Mouse (Mus musculus) limb, embryonic 13.5 days (tissue): ENCODE data around the gene H2-DMb1. TPM values are rescaled to one million over a fixed set of nuclear protein-coding genes. Genes with fewer than 3 reads are reported as not detected.
A peak's percentile ranks its signal among the peaks of the same experiment; 100 is the strongest.

Source experiments
- ATAC-seq: fragments of 200-750 bp; cut with Nextera tagmentation; 2 replicates; pipeline ENCODE4 v1.8.0; 2017; ENCODE audit warnings: low read depth, moderate number of reproducible peaks, moderate TSS enrichment; ENCODE audit not compliant: low FRiP score
- H3K27ac ChIP-seq: fragments of 300-500 bp; sonication (generic); 2 replicates; pipeline ENCODE4 v1.5.1; 2015; ENCODE audit warnings: inconsistent platforms, mild to moderate bottlenecking, moderate library complexity
- H3K27me3 ChIP-seq: fragments of 300-500 bp; sonication (generic); 2 replicates; pipeline ENCODE4 v1.6.1; 2015; ENCODE audit warnings: mild to moderate bottlenecking, inconsistent platforms
- H3K36me3 ChIP-seq: fragments of 300-500 bp; sonication (generic); 2 replicates; pipeline ENCODE4 v1.6.1; 2015; ENCODE audit warnings: inconsistent platforms, mild to moderate bottlenecking, moderate library complexity
- H3K4me1 ChIP-seq: fragments of 300-500 bp; sonication (generic); 2 replicates; pipeline ENCODE4 v1.6.1; 2015; ENCODE audit warnings: inconsistent platforms
- H3K4me2 ChIP-seq: fragments of 300-500 bp; sonication (generic); replicated peaks from 2 replicates; pipeline ENCODE4 v1.6.1; 2015; ENCODE audit warnings: inconsistent platforms, mild to moderate bottlenecking, moderate library complexity
- H3K4me3 ChIP-seq: fragments of 300-500 bp; sonication (generic); 2 replicates; pipeline ENCODE4 v1.5.1; 2015; ENCODE audit warnings: moderate library complexity, mild to moderate bottlenecking, inconsistent platforms
- H3K9ac ChIP-seq: fragments of 300-500 bp; sonication (generic); 2 replicates; pipeline ENCODE4 v1.6.1; 2015; ENCODE audit warnings: mild to moderate bottlenecking, inconsistent platforms
- H3K9me3 ChIP-seq: fragments of 300-500 bp; sonication (generic); 2 replicates; pipeline ENCODE4 v1.6.1; 2016; ENCODE audit warnings: inconsistent platforms
- WGBS: fragments of 180-500 bp; shearing (Covaris S2); methylation state at CpG from one replicate; pipeline ENCODE4 v1.1.7; 2015; 5-methylcytosine and 5-hydroxymethylcytosine counted together
- polyA plus RNA-seq: library from polyadenylated mRNA; unstranded; fragments of >200 nt; fragmentation: Nextera tagmentation; extraction: Ambion mirVana; gene quantifications from 2 replicates; pipeline ENCODE4 v1.2.1, GENCODE M21; 2015

H2-DMb1 gene
- polyA plus RNA-seq, 1 experiment from 2014 or later, result 1.7 TPM

DNA sequence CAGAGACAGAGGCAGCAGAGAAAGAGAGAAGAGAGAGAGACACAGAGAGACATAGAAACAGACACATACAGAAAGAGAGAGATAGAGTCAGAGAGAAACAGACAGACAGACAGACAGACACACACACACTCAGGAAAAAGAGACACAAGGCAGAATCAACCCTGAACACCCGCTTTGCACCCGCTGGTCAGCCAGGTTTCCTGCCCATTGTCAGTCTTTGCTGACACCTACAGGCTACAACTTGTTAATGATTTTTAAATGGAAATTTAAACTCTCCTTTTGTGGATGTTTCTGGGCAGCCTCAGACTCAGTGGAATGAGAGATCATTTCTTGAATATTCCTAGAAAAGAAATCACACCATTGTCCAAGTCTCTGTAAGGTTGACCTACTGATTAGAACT lies 16.4 kb downstream of the H2-DMb1 start:
- no peak overlapping the region for H3K27ac ChIP-seq
- no peak overlapping the region for H3K4me2 ChIP-seq
- H3K4me3 ChIP-seq, result no peak overlapping the region
- no peak for ATAC-seq
- no peak overlapping the region for H3K9ac ChIP-seq
- no peaks in the 10 kb centered on the region for H3K27me3 ChIP-seq
- peaks cover 13% of the 10 kb centered on the region for H3K9me3 ChIP-seq
- H3K4me1 ChIP-seq, result no peaks in the 10 kb centered on the region
- 0% methylated on average over 2 of the region's 2 CpGs for WGBS
- H3K36me3 ChIP-seq, result no peaks in the 10 kb centered on the region

DNA sequence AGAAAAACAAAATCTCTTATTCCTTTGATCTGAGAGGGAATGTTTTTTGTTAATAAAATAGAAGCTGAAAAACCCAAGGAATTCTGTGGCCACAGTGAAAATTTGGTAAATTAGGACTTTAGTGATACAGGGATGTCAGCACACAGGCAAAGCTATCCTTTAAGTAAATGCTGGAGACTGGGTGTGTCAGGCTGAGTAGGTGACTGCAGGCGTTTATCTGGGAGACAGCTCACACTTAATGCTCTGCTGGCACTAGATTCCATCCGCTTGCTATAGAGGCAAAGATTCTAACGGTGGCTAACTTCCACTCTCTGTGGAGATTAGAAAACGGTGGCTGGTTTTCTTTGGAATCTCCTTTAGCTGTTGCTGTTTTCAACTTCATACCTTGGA lies 17.6 kb downstream of the H2-DMb1 start:
- 24% methylated on average over 4 of the region's 4 CpGs for WGBS
- Histone ChIP-seq H3K9ac (no peak overlapping the region), H3K36me3 (no peaks in the 10 kb centered on the region), H3K9me3 (peaks cover 11% of the 10 kb centered on the region), H3K4me3 (no peak overlapping the region), H3K27me3 (no peaks in the 10 kb centered on the region), H3K4me1 (no peaks in the 10 kb centered on the region), H3K27ac (no peak overlapping the region), H3K4me2 (no peak overlapping the region)
- no peak for ATAC-seq

DNA sequence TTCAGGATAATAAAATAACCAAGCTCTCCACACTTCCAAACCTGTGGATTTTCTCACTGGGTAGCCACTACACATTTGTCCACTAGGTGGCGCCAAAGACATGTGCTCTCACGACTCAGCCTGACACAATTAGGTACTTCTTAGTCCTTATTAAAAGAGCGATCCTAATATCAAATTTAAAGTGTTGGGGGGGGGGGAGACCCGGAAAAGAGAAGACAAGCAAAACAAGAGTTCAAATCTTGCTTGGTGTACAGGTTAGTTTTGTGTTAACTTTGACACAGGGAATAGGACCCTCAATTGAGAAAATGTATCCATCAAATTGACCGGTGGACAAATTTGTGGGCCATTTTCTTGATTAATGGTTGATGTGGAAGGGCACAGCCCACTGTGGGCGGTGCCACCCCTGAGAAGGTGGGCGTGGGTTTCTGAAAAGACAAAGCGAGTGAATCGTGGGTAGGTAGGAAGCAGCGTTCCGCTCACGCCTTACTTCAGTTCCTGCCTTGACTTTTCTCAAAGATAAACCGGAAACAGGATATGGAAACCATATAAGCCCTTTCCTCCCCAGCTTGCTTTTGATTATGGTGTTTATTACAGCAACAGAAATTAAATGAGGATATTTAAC lies 18.1 kb downstream of the H2-DMb1 start:
- Histone ChIP-seq H3K4me3 (no peak overlapping the region), H3K36me3 (no peaks in the 10 kb centered on the region), H3K4me1 (no peaks in the 10 kb centered on the region), H3K27ac (no peak overlapping the region), H3K9ac (no peak overlapping the region), H3K4me2 (no peak overlapping the region; the same call in 1 of the 2 replicates), H3K27me3 (no peaks in the 10 kb centered on the region), H3K9me3 (peaks cover 8% of the 10 kb centered on the region; the same call in 1 of the 2 replicates)
- 40% methylated on average over 13 of the region's 13 CpGs for WGBS
- ATAC-seq, result no peak

DNA sequence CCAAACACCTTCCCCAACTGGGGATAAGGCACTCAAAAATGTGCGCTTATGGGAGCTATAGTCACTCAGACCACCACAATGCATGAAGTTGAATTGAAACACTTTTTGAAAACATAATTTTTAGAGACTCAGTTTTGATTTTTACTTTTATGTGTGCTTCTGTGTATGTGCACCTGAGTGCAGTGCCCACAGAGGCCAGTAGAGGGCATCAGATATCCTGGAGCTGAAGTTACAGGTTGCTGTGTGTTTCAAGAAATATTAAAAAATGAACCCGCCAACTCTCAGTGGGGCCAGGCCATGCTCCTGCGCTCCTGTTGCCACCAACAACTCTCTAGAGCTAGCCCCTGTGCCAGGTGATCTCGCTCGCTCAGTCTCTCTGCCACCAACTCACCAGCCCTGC lies 19.7 kb downstream of the H2-DMb1 start:
- Histone ChIP-seq H3K4me3 (no peak overlapping the region), H3K36me3 (no peaks in the 10 kb centered on the region), H3K27ac (no peak overlapping the region), H3K27me3 (no peaks in the 10 kb centered on the region), H3K9me3 (peaks cover 18% of the 10 kb centered on the region), H3K9ac (no peak overlapping the region), H3K4me1 (no peaks in the 10 kb centered on the region), H3K4me2 (no peak overlapping the region)
- 92% methylated on average over 5 of the region's 5 CpGs for WGBS
- no peak for ATAC-seq

DNA sequence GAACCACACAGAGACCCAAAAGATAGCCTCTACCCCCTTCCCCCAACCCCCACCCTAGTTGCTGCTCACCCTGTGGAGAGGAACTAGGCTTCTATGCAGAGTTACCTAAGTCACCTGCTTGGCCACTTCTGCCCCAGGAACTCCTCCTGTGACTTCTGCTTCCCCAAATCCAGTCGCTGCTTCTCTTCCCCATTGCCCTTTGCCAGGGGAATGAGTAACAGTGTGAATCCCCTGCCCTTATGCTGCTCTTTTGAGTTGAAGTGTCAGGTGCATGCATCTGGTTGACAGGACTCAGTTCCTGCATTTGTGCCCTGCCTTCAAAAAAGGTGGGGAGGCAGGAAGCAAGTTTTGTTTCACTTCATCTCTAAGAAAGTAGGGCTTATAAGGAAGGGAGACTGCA lies 21.2 kb downstream of the H2-DMb1 start:
- H3K9ac ChIP-seq, result no peak overlapping the region
- no peak overlapping the region for H3K4me2 ChIP-seq
- no peaks in the 10 kb centered on the region for H3K27me3 ChIP-seq
- no peak overlapping the region for H3K27ac ChIP-seq
- H3K4me1 ChIP-seq, result no peaks in the 10 kb centered on the region
- 68% methylated on average over 1 of the region's 1 CpGs for WGBS
- no peak overlapping the region for H3K4me3 ChIP-seq
- H3K9me3 ChIP-seq, result peaks cover 18% of the 10 kb centered on the region
- no peaks in the 10 kb centered on the region for H3K36me3 ChIP-seq
- no peak for ATAC-seq

DNA sequence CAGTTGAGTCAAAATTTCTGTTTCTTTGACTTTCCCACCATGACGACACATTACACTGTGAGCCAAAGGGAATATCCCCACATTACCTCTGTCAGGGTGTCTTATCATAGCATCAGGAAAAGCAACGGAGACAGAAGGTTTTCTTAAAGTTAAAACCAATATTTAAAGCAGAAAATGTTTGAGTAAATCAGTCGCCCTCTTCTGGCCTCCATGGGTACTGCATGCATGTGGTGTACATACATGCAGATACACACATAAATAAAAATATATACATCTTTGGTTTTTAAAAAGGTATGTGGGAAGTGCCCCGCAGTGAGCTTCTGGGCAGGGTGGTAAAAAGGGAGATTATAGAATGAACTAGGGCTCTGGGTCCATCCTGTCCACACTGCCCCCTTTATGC lies 24.3 kb downstream of the H2-DMb1 start:
- Histone ChIP-seq H3K4me1 (no peaks in the 10 kb centered on the region), H3K4me3 (no peak overlapping the region), H3K27ac (no peak overlapping the region), H3K9ac (no peak overlapping the region), H3K9me3 (peaks cover 16% of the 10 kb centered on the region), H3K4me2 (no peak overlapping the region), H3K27me3 (peaks cover 4% of the 10 kb centered on the region; the same call in 1 of the 2 replicates), H3K36me3 (no peaks in the 10 kb centered on the region)
- ATAC-seq, result no peak
- WGBS, result 78% methylated on average over 4 of the region's 4 CpGs

DNA sequence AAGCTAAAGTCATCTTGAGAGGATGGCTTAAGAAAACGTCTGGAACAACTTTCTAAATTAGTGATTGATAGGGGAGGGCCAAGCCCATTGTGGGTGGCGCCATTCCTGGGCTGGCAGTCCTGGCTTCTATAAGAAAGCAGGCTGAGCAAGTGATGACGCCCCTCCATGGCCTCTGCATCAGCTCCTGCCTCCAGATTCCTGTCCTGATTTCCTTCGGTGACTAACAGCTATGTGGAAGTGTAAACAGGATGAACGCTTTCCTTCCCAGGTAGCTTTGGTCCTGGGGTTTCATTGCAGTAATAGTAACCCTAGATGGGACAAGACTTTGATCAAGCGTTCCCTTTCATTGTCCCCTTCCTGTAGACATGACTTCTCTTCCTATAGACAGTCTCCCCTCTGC lies 26.1 kb downstream of the H2-DMb1 start:
- no peak overlapping the region for H3K4me2 ChIP-seq
- peaks cover 10% of the 10 kb centered on the region; the same call in 1 of the 2 replicates for H3K9me3 ChIP-seq
- H3K9ac ChIP-seq, result no peak overlapping the region
- no peaks in the 10 kb centered on the region for H3K36me3 ChIP-seq
- ATAC-seq, result no peak
- no peak overlapping the region for H3K27ac ChIP-seq
- no peaks in the 10 kb centered on the region for H3K4me1 ChIP-seq
- H3K4me3 ChIP-seq, result no peak overlapping the region
- H3K27me3 ChIP-seq, result peaks cover 15% of the 10 kb centered on the region
- WGBS, result 58% methylated on average over 6 of the region's 6 CpGs

DNA sequence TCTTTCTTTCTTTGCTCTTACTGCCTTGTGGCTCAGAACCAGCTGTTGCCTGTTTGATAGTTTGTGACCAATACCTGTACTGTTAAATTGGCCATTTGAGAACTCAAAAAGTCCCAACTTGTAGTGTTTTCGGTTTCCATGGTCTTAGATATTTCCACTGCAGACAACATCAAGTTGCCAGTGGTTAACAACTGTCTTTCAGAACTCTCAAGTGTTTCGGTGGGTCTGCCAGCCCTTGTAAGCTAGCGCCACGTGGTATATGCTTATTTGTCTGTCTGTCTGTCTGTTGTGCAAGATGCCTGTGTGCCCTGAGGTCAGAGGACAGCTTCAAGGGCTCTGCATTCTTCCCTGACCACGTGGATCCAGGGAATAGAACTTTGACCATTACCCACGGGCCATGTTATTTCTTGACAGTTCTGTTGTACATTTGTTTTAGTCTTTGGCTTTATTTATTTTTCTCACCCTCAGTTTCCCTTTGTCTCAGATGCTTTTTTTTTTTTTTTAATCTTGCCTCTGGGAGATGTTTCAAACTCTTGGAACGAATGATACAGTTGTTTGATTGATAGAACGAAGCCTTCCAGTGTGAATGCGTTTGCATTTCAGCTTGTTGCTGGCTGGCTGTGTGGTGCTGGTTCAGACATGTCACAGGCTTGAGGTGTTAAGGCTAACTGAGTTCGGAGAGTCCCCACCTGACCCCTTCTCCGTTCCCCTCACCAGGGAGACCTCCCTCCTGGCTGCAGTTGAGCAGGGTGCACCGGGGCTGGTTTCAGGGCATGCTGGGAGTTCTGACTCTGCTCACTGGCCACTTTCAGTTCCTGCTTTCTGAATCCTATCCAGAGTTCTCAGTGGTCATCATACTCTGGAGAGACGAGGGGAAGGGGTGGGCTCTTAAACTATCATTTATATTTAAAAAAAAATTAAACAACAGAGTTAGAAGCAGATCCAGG lies 27.3 kb downstream of the H2-DMb1 start:
- peaks cover 26% of the 10 kb centered on the region for H3K27me3 ChIP-seq
- no peak overlapping the region for H3K9ac ChIP-seq
- WGBS, result 67% methylated on average over 13 of the region's 13 CpGs
- H3K36me3 ChIP-seq, result no peaks in the 10 kb centered on the region
- no peaks in the 10 kb centered on the region for H3K4me1 ChIP-seq
- no peak overlapping the region for H3K27ac ChIP-seq
- ATAC-seq, result no peak
- no peak overlapping the region for H3K4me3 ChIP-seq
- peaks cover 10% of the 10 kb centered on the region; the same call in 1 of the 2 replicates for H3K9me3 ChIP-seq
- no peak overlapping the region for H3K4me2 ChIP-seq

DNA sequence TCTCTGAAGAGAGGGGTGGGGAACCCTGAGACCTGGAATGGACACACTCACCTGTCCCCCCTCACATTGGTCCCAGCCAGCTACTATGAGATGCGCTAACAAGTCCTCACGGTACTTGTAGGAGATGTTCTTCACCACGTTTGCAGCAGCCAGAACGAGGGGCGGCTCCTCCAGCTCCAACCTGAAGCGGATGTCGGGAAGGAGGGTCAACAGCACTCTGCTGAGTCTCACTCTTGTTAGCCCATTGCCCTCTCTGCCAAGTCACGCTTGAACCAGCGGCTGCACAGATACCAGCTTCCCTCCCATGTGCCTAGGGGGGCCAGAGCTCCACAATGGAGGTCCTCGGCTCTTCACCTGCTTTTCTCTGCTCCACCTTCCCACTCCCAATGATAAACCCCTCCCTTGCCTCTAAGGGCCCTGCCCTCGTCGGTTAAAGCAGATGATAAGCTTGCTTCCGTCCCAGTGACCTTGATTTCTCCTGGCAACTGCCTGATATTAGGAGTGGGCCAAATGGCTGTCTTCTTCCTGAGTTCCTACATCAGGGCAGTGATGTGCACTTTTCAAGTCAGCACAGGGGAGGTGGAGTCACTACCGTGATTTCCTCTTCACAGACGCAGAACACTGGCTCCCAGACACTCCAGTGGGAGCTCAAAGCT lies 30.8 kb downstream of the H2-DMb1 start:
- H3K9ac ChIP-seq, result no peak overlapping the region
- no peaks in the 10 kb centered on the region for H3K9me3 ChIP-seq
- no peak overlapping the region for H3K27ac ChIP-seq
- H3K27me3 ChIP-seq, result peaks cover 51% of the 10 kb centered on the region
- no peaks in the 10 kb centered on the region for H3K36me3 ChIP-seq
- no peak for ATAC-seq
- 75% methylated on average over 15 of the region's 15 CpGs for whole genome bisulfite sequencing
- H3K4me1 ChIP-seq, result peaks cover 12% of the 10 kb centered on the region
- no peak overlapping the region for H3K4me3 ChIP-seq
- no peak overlapping the region for H3K4me2 ChIP-seq

DNA sequence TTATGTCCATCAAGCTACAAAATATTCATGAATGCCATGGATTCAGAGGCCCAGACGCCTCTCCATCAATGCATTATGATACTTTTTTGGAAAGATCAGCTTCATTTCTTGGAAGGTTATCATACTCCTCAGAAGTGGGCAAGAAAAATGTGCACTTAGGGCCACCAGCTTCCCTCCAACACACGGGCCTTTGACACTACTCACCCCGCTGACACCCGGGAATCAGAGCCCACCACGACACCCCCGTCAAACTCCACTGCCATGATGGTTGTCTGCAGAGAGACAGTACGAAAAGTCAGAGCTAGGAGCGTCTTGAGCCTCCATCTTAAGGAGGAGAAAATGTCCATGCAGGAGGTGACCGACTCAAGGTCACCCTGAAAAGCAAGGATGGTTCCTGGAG lies 32.7 kb downstream of the H2-DMb1 start:
- ATAC-seq, result no peak
- Histone ChIP-seq H3K27ac (no peak overlapping the region), H3K4me1 (peaks cover 12% of the 10 kb centered on the region), H3K27me3 (peaks cover 69% of the 10 kb centered on the region), H3K9me3 (no peaks in the 10 kb centered on the region), H3K4me3 (no peak overlapping the region), H3K4me2 (no peak overlapping the region), H3K9ac (no peak overlapping the region), H3K36me3 (no peaks in the 10 kb centered on the region)
- 89% methylated on average over 9 of the region's 9 CpGs for WGBS

DNA sequence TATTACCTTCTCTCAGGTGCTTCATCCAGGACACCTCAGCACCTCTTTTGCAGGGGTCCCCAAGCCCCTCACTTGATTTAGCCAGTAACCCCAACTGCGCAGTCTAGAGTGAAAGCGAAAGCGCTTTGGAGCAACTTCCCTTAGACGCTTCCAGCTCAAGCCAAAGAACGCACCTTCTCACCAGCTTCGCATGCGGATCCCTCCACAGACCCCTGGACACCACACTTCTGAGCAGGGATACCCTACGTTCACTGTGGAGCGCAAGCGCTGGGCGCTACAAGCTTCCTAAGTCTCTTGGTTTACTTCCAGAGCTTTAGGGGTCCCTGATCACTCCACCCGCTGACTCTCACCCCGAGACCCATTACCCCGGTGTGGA lies 34.0 kb downstream of the H2-DMb1 start:
- 2% methylated on average over 14 of the region's 14 CpGs for WGBS
- peaks cover 78% of the 10 kb centered on the region for H3K27me3 ChIP-seq
- H3K4me3 ChIP-seq, result peak overlapping the region; percentile 58
- H3K27ac ChIP-seq, result no peak overlapping the region
- H3K9me3 ChIP-seq, result no peaks in the 10 kb centered on the region
- H3K9ac ChIP-seq, result peak overlapping the region; percentile 61
- H3K36me3 ChIP-seq, result no peaks in the 10 kb centered on the region
- peak; percentile 57; the same call in 1 of the 2 replicates for ATAC-seq
- peaks cover 12% of the 10 kb centered on the region for H3K4me1 ChIP-seq
- H3K4me2 ChIP-seq, result peak overlapping the region; percentile 94

DNA sequence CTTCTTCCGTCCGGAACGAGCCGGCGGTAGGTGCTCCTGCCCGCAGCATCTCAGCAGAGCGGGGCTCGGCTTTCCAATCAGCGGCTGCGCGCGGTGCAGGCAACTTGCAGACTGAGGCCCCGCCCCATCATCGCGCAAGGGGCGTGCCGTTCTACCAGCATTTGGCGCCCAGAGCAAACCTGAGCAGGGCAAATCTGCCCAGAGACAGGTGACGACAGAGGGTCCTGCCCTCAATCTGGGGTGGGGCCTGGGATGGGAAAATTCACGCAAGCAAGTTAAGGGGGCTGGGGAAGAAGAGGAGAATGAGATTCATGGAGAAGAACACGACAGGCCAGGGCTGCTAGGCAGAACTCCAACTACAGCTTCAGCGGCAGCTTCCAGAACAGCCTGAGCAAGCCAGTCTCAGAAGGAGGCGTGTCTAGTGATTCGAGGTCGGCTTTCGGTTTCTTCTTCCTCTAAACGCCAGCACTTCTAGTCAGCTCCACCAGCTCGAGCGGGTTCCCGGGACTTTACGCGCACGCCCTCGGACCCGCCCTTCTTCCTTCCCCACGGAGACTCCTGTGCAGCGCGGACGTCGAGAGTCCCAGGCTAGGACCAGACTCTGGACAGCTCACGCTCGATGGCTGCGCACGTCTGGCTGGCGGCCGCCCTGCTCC lies 34.5 kb downstream of the H2-DMb1 start, which contains the start of the genes Tap1 and Psmb9:
Gene Tap1 (plus strand): TSS at position 293 of the 656 bp plus-strand sequence.
Gene Psmb9 (minus strand): TSS at position 504 of the 656 bp plus-strand sequence.
- ATAC-seq, result peak; percentile 98
- peak within 1 kb of the TSS; percentile 94 for H3K4me2 ChIP-seq
- H3K4me3 ChIP-seq, result peak within 1 kb of the TSS; percentile 58
- H3K4me1 ChIP-seq, result peaks cover 12% of the 10 kb centered on the region
- peak within 1 kb of the TSS; percentile 39; the same call in 1 of the 2 replicates for H3K27ac ChIP-seq
- peak within 1 kb of the TSS; percentile 74 for H3K9ac ChIP-seq
- peaks cover 84% of the 10 kb centered on the region for H3K27me3 ChIP-seq
- no peaks in the 10 kb centered on the region for H3K9me3 ChIP-seq
- no peaks in the 10 kb centered on the region for H3K36me3 ChIP-seq
- under 1% methylated on average over 46 of the region's 46 CpGs for WGBS
